Mouse (Mus musculus) cerebellum, adult 11-12 months (tissue): ENCODE data around the gene Hoxb2.

Experiments used
- DNase-seq: peaks from one replicate; pipeline ENCODE4 v3.0.0; 2022

The Hoxb2 gene

GRCm38 (mm10) chr11:96350341-96350624 is at the start of gene Hoxb2:
Hoxb2 (plus strand) TSS chr11:96350525.
- no peak for DNase-seq

- no peak for DNase-seq
Measured at GRCm38 (mm10) chr11:96301064-96301431, 49.3 kb upstream of the Hoxb2 start.

GRCm38 (mm10) chr11:96301837-96302236 is 48.5 kb upstream of the Hoxb2 start:
- peak; percentile 39 for DNase-seq

GRCm38 (mm10) chr11:96302381-96303150 is 47.8 kb upstream of the Hoxb2 start:
- no peak for DNase-seq

GRCm38 (mm10) chr11:96303151-96304099 is 46.9 kb upstream of the Hoxb2 start, which contains the start of gene Hoxb5:
Hoxb5 (plus strand) TSS chr11:96303336.
- DNase-seq, result no peak

GRCm38 (mm10) chr11:96304381-96305195 is 45.7 kb upstream of the Hoxb2 start:
- DNase-seq, result no peak

GRCm38 (mm10) chr11:96305505-96306182 is 44.7 kb upstream of the Hoxb2 start:
- DNase-seq, result no peak

GRCm38 (mm10) chr11:96306183-96306907 is 44.0 kb upstream of the Hoxb2 start:
- no peak for DNase-seq

- DNase-seq, result no peak
Measured at GRCm38 (mm10) chr11:96306908-96307269, 43.4 kb upstream of the Hoxb2 start.

GRCm38 (mm10) chr11:96308763-96309162 is 41.6 kb upstream of the Hoxb2 start:
- no peak for DNase-seq

GRCm38 (mm10) chr11:96309288-96309687 is 41.0 kb upstream of the Hoxb2 start:
- no peak for DNase-seq

GRCm38 (mm10) chr11:96310183-96310938 is 40.0 kb upstream of the Hoxb2 start:
- no peak for DNase-seq

GRCm38 (mm10) chr11:96311097-96311496 is 39.2 kb upstream of the Hoxb2 start:
- DNase-seq, result no peak

- DNase-seq, result no peak
Measured at GRCm38 (mm10) chr11:96311520-96312417, 38.6 kb upstream of the Hoxb2 start.

GRCm38 (mm10) chr11:96313134-96313533 is 37.2 kb upstream of the Hoxb2 start:
- no peak for DNase-seq

- DNase-seq, result no peak
Measured at GRCm38 (mm10) chr11:96313806-96314428, 36.4 kb upstream of the Hoxb2 start.

- no peak for DNase-seq
Measured at GRCm38 (mm10) chr11:96314671-96315343, 35.5 kb upstream of the Hoxb2 start.

GRCm38 (mm10) chr11:96315344-96315681 is 35.0 kb upstream of the Hoxb2 start:
- no peak for DNase-seq
